Mouse (Mus musculus): ENCODE data around the gene Prss56. TPM values are rescaled to one million over a fixed set of nuclear protein-coding genes. Genes with fewer than 3 reads are reported as not detected.

Gene Prss56
- total and polyA plus RNA-seq, 2 experiments from 2014 or later: not detected

GRCm38 (mm10) chr1:87175852-87176292, 7.2 kb upstream of the Prss56 start:
- Histone ChIP-seq H3K4me2 (ENCODE audit: low read depth, low read length, poor library complexity, severe bottlenecking) (no peak overlapping the region), H3K4me1 (ENCODE audit: insufficient read depth, low read length) (peaks cover 4% of the 10 kb centered on the region; the same call in 1 of the 2 replicates), H3K9me3 (ENCODE audit: low read length) (no peaks in the 10 kb centered on the region), H3K4me3 (ENCODE audit: low read depth, low read length) (no peak overlapping the region), H3K27ac (ENCODE audit: low read depth, low read length) (no peak overlapping the region), H3K36me3 (ENCODE audit: insufficient read depth, low read length) (no peaks in the 10 kb centered on the region), H3K27me3 (ENCODE audit: insufficient read depth, low read length) (no peaks in the 10 kb centered on the region), H3K9ac (replicated peaks; ENCODE audit: low read length, poor library complexity, severe bottlenecking) (no peak overlapping the region)
- peak; percentile 67 for TF ChIP-seq CTCF (IDR thresholded peaks at IDR 0.05)
- ATAC-seq (ENCODE audit: low FRiP score): peak; percentile 54
- peak; percentile 83 for DNase-seq (ENCODE audit: low spot score)
- WGBS: 7% methylated on average over 11 of the region's 11 CpGs

GRCm38 (mm10) chr1:87180896-87181295, 2.2 kb upstream of the Prss56 start:
- DNase-seq (ENCODE audit: low spot score) (no peak), ATAC-seq (ENCODE audit: low FRiP score) (no peak)
- no peak for TF ChIP-seq CTCF (IDR thresholded peaks at IDR 0.05)
- H3K27me3 ChIP-seq (ENCODE audit: insufficient read depth, low read length): peaks cover 9% of the 10 kb centered on the region
- no peak overlapping the region for H3K9ac ChIP-seq (replicated peaks; ENCODE audit: low read length, poor library complexity, severe bottlenecking)
- no peak overlapping the region for H3K4me3 ChIP-seq (ENCODE audit: low read depth, low read length)
- H3K27ac ChIP-seq (ENCODE audit: low read depth, low read length): no peak overlapping the region
- 62% methylated on average over 5 of the region's 5 CpGs for WGBS
- H3K4me2 ChIP-seq (ENCODE audit: low read depth, low read length, poor library complexity, severe bottlenecking): no peak overlapping the region
- no peaks in the 10 kb centered on the region for H3K36me3 ChIP-seq (ENCODE audit: insufficient read depth, low read length)
- no peaks in the 10 kb centered on the region for H3K4me1 ChIP-seq (ENCODE audit: insufficient read depth, low read length)
- no peaks in the 10 kb centered on the region for H3K9me3 ChIP-seq (ENCODE audit: low read length)

GRCm38 (mm10) chr1:87183998-87184750, 1.1 kb downstream of the Prss56 start:
- Histone ChIP-seq H3K27me3 (ENCODE audit: insufficient read depth, low read length) (peaks cover 22% of the 10 kb centered on the region), H3K4me2 (ENCODE audit: low read depth, low read length, poor library complexity, severe bottlenecking) (peak overlapping the region; percentile 41), H3K27ac (ENCODE audit: low read depth, low read length) (no peak overlapping the region), H3K36me3 (ENCODE audit: insufficient read depth, low read length) (no peaks in the 10 kb centered on the region), H3K4me1 (ENCODE audit: insufficient read depth, low read length) (no peaks in the 10 kb centered on the region), H3K9me3 (ENCODE audit: low read length) (no peaks in the 10 kb centered on the region), H3K4me3 (ENCODE audit: low read depth, low read length) (0 out of 2 replicates have a peak overlapping the region, but pooled peaks have one; percentile 9), H3K9ac (replicated peaks; ENCODE audit: low read length, poor library complexity, severe bottlenecking) (no peak overlapping the region)
- 32% methylated on average over 15 of the region's 15 CpGs for WGBS
- DNase-seq (ENCODE audit: low spot score): no peak
- ATAC-seq (ENCODE audit: low FRiP score): 0 out of 2 replicates have a peak, but pooled peaks have one; percentile 13
- peak; percentile 45 for TF ChIP-seq CTCF (IDR thresholded peaks at IDR 0.05)

DNA sequence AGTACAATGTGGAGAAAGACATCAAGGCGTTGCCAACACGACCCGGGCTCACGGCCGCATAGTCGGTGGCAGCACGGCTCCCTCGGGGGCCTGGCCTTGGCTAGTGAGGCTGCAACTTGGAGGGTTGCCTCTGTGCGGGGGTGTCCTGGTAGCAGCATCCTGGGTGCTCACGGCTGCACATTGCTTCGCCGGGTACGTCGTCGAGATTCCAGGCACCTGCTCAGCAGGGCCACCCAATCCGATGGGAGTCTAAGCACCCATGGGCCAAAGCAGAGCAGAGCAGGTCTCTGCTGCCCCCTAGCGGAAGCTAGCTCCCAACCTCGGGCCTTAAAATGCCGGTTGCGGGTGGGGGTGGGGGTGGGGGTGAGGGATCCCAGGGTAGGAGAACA, 1.6 kb downstream of the Prss56 start:
- H3K4me3 ChIP-seq (ENCODE audit: low read depth, low read length): 0 out of 2 replicates have a peak overlapping the region, but pooled peaks have one; percentile 9
- no peak overlapping the region for H3K27ac ChIP-seq (ENCODE audit: low read depth, low read length)
- no peak overlapping the region for H3K9ac ChIP-seq (replicated peaks; ENCODE audit: low read length, poor library complexity, severe bottlenecking)
- TF ChIP-seq CTCF (IDR thresholded peaks at IDR 0.05): peak; percentile 73
- DNase-seq (ENCODE audit: low spot score): peak; percentile 76
- peaks cover 22% of the 10 kb centered on the region for H3K27me3 ChIP-seq (ENCODE audit: insufficient read depth, low read length)
- no peaks in the 10 kb centered on the region for H3K36me3 ChIP-seq (ENCODE audit: insufficient read depth, low read length)
- H3K4me2 ChIP-seq (ENCODE audit: low read depth, low read length, poor library complexity, severe bottlenecking): peak overlapping the region; percentile 41
- ATAC-seq (ENCODE audit: low FRiP score): peak; percentile 43; the same call in 1 of the 2 replicates
- no peaks in the 10 kb centered on the region for H3K4me1 ChIP-seq (ENCODE audit: insufficient read depth, low read length)
- 4% methylated on average over 20 of the region's 20 CpGs for WGBS
- H3K9me3 ChIP-seq (ENCODE audit: low read length): no peaks in the 10 kb centered on the region

GRCm38 (mm10) chr1:87185526-87185925, 2.4 kb downstream of the Prss56 start:
- DNase-seq (ENCODE audit: low spot score) (no peak), ATAC-seq (ENCODE audit: low FRiP score) (no peak)
- Histone ChIP-seq H3K27ac (ENCODE audit: low read depth, low read length) (no peak overlapping the region), H3K4me2 (ENCODE audit: low read depth, low read length, poor library complexity, severe bottlenecking) (no peak overlapping the region), H3K4me1 (ENCODE audit: insufficient read depth, low read length) (no peaks in the 10 kb centered on the region), H3K9ac (replicated peaks; ENCODE audit: low read length, poor library complexity, severe bottlenecking) (0 out of 2 replicates have a peak overlapping the region, but pooled peaks have one; percentile 33), H3K27me3 (ENCODE audit: insufficient read depth, low read length) (peaks cover 22% of the 10 kb centered on the region), H3K36me3 (ENCODE audit: insufficient read depth, low read length) (no peaks in the 10 kb centered on the region), H3K4me3 (ENCODE audit: low read depth, low read length) (no peak overlapping the region), H3K9me3 (ENCODE audit: low read length) (no peaks in the 10 kb centered on the region)
- WGBS: 11% methylated on average over 13 of the region's 13 CpGs
- TF ChIP-seq CTCF (IDR thresholded peaks at IDR 0.05): no peak

All from midbrain, postnatal 0 days (tissue).